Mouse (Mus musculus): ENCODE measurements around the gene H2afz. TPM values are rescaled to one million over a fixed set of nuclear protein-coding genes. Genes with fewer than 3 reads are reported as not detected.
"Not testable (repeated sequence)": the region's sequence is repeated elsewhere in the genome, so short reads cannot be mapped to it uniquely, and the experiment has no call there.

H2afz gene
- total RNA-seq, 2 experiments from 2014 or later = 158 to 167 TPM

DNA sequence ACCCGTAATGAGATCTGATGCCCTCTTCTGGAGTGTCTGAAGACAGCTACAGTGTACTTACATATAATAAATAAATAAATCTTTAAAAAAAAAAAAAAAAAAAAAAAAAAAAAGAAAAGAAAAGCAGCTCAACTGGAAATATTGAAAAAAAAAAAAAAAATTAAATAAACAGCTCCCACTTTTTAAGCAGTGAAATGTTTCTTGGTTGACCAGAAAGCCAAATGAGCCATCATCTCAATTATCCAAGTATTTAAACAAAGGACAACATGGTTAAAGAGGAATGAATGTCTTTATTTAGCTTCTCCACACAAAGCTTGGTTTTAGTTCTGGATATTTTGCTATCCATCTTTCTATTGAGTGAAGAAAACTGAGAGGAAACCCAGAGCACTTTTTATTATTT lies 50.3 kb downstream of the H2afz start:
- DNase-seq (ENCODE audit: low spot score in 2 of 2) = not testable (repeated sequence)

Other genes with a start within 250 kb of the H2afz start
- 1 to 10 TPM; 5.8 to 7.5 TPM for gene Ddit4l, start 242.9 kb upstream of the H2afz start, total RNA-seq (2021)
- not detected for gene Gm21962, start 193.0 kb upstream of the H2afz start, total RNA-seq (2021)
- 10 to 100 TPM; 49.6 to 50.2 TPM for gene Dnajb14, start 3.2 kb downstream of the H2afz start, total RNA-seq (2021)
- 10 to 100 TPM; 62.9 to 65.8 TPM for gene Lamtor3, start 54.0 kb downstream of the H2afz start, total RNA-seq (2021)
- gene Dapp1, start 117.1 kb downstream of the H2afz start, total RNA-seq (2021) = 1 to 10 TPM; 3.6 to 5.3 TPM
- 1 to 10 TPM; 1.4 TPM for gene 1110002E22Rik, start 200.6 kb downstream of the H2afz start, total RNA-seq (2021)
- gene Gm5105, start 202.9 kb downstream of the H2afz start, total RNA-seq (2021) = under 1 TPM in 1 of 2 experiments, not detected in 1; 0.32 TPM

All from layer of hippocampus, postnatal 14 days (tissue).